Mouse (Mus musculus) lung, postnatal 10 days (tissue): ENCODE results near the gene Capza2.

Experiments
- DNase-seq: peaks from one replicate; pipeline ENCODE4 v3.0.0; 2021

The Capza2 gene

GRCm38 (mm10) chr6:17635615-17636284 lies at the start of gene Capza2:
TSS of gene Capza2 (plus strand) at chr6:17636234.
- DNase-seq: no peak

GRCm38 (mm10) chr6:17589049-17589952 lies 46.7 kb upstream of the Capza2 start:
- peak; percentile 87 for DNase-seq

- no peak for DNase-seq
Measured at GRCm38 (mm10) chr6:17589953-17590627, 45.9 kb upstream of the Capza2 start.

GRCm38 (mm10) chr6:17593971-17594370 lies 42.1 kb upstream of the Capza2 start:
- DNase-seq: no peak

- peak; percentile 42 for DNase-seq
Measured at GRCm38 (mm10) chr6:17595712-17596462, 40.1 kb upstream of the Capza2 start.

GRCm38 (mm10) chr6:17599373-17599772 lies 36.7 kb upstream of the Capza2 start:
- no peak for DNase-seq

- no peak for DNase-seq
Measured at GRCm38 (mm10) chr6:17601526-17601925, 34.5 kb upstream of the Capza2 start.

- DNase-seq: no peak
Measured at GRCm38 (mm10) chr6:17606915-17607314, 29.1 kb upstream of the Capza2 start.

GRCm38 (mm10) chr6:17611352-17612010 lies 24.6 kb upstream of the Capza2 start:
- DNase-seq: no peak

GRCm38 (mm10) chr6:17612652-17613051 lies 23.4 kb upstream of the Capza2 start:
- DNase-seq: no peak

- DNase-seq: no peak
Measured at GRCm38 (mm10) chr6:17620823-17621222, 15.2 kb upstream of the Capza2 start.

GRCm38 (mm10) chr6:17621436-17621835 lies 14.6 kb upstream of the Capza2 start:
- DNase-seq: no peak

- DNase-seq: peak; percentile 13
Measured at GRCm38 (mm10) chr6:17628701-17629455, 7.2 kb upstream of the Capza2 start.

- no peak for DNase-seq
Measured at GRCm38 (mm10) chr6:17629756-17630155, 6.3 kb upstream of the Capza2 start.

GRCm38 (mm10) chr6:17631611-17632010 lies 4.4 kb upstream of the Capza2 start:
- peak; percentile 23 for DNase-seq

GRCm38 (mm10) chr6:17633819-17634218 lies 2.2 kb upstream of the Capza2 start:
- DNase-seq: no peak

- no peak for DNase-seq
Measured at GRCm38 (mm10) chr6:17634992-17635391, 1.0 kb upstream of the Capza2 start.

- DNase-seq: peak; percentile 95
Measured at GRCm38 (mm10) chr6:17636764-17637170, 733 bp downstream of the Capza2 start.

GRCm38 (mm10) chr6:17637205-17638203 lies 1.5 kb downstream of the Capza2 start:
- DNase-seq: peak; percentile 62

GRCm38 (mm10) chr6:17640031-17640430 lies 4.0 kb downstream of the Capza2 start:
- DNase-seq: no peak
